Mouse (Mus musculus) MEL (cell line): ENCODE measurements around the gene Psors1c2. TPM values are rescaled to one million over a fixed set of nuclear protein-coding genes. Genes with fewer than 3 reads are reported as not detected.
A peak's percentile ranks its signal among the peaks of the same experiment; 100 is the strongest.

Experiments
- DNase-seq: peaks from one replicate; pipeline ENCODE4 v3.0.0; 2011; ENCODE audit warnings: low read depth, low spot score
- H3K27ac ChIP-seq: 2 replicates; pipeline ENCODE4 v1.5.1; 2012; ENCODE audit warnings: low read depth, mild to moderate bottlenecking, control low read depth, low read length, moderate library complexity; ENCODE audit not compliant: control insufficient read depth
- H3K27me3 ChIP-seq, 2 experiments: fragments of 150-350 bp in 1 of 2; sonication (generic) in 1 of 2; 2 replicates each; pipeline ENCODE4 v1.6.1; 2012; ENCODE audit warnings: low read length in 2 of 2, mild to moderate bottlenecking in 2 of 2, improper control_type of control experiment in 1 of 2, moderate library complexity in 1 of 2; ENCODE audit not compliant: insufficient read depth in 2 of 2, control insufficient read depth in 1 of 2
- H3K36me3 ChIP-seq, 2 experiments: 2 replicates each; pipeline ENCODE4 v1.6.1; 2012 to 2014; ENCODE audit warnings: low read length in 2 of 2, improper control_type of control experiment in 1 of 2, inconsistent platforms in 1 of 2, mild to moderate bottlenecking in 1 of 2; ENCODE audit not compliant: insufficient read depth in 2 of 2, control insufficient read depth in 1 of 2
- H3K4me1 ChIP-seq, 2 experiments: fragments of 150-350 bp in 1 of 2; sonication (generic) in 1 of 2; 2 replicates each; pipeline ENCODE4 v1.6.1; 2012; ENCODE audit warnings: low read length in 2 of 2, improper control_type of control experiment in 1 of 2, mild to moderate bottlenecking in 1 of 2; ENCODE audit not compliant: insufficient read depth in 2 of 2, control insufficient read depth in 1 of 2
- H3K4me3 ChIP-seq, 2 experiments: fragments of 150-350 bp in 1 of 2; sonication (generic) in 1 of 2; 2 replicates each; pipeline ENCODE4 v1.5.1; 2012; ENCODE audit warnings: low read depth in 2 of 2, low read length in 2 of 2, mild to moderate bottlenecking in 2 of 2, moderate library complexity in 2 of 2, control low read depth in 1 of 2, improper control_type of control experiment in 1 of 2; ENCODE audit not compliant: control insufficient read depth in 1 of 2, insufficient read depth in 1 of 2
- H3K79me2 ChIP-seq: 2 replicates; pipeline ENCODE4 v1.6.1; 2012; ENCODE audit warnings: mild to moderate bottlenecking, low read length, moderate library complexity; ENCODE audit not compliant: control insufficient read depth, poor library complexity, insufficient read depth
- H3K9ac ChIP-seq: 2 replicates; pipeline ENCODE4 v1.6.1; 2012; ENCODE audit warnings: low read depth, mild to moderate bottlenecking, control low read depth, low read length, moderate library complexity; ENCODE audit not compliant: control insufficient read depth, poor library complexity, severe bottlenecking
- H3K9me3 ChIP-seq: fragments of 150-350 bp; sonication (generic); replicated peaks from 2 replicates; pipeline ENCODE4 v1.6.1; 2012; ENCODE audit warnings: mild to moderate bottlenecking, low read length, improper control_type of control experiment, moderate library complexity; ENCODE audit not compliant: insufficient read depth
- CHD1 ChIP-seq: IDR thresholded peaks from 2 replicates; pipeline ENCODE4 v1.6.1; 2012; ENCODE audit warnings: low read depth, mild to moderate bottlenecking, inconsistent platforms, low read length, improper control_type of control experiment
- CHD2 ChIP-seq: IDR thresholded peaks from 2 replicates; pipeline ENCODE4 v1.6.1; 2011; ENCODE audit warnings: low read length, improper control_type of control experiment
- CTCF ChIP-seq, 3 experiments: IDR thresholded peaks in 2 of 3; conservative IDR thresholded peaks in 1 of 3; 2 replicates each; pipeline ENCODE4 v1.5.1; 2011 to 2012; ENCODE audit warnings: low read length in 3 of 3, low read depth in 2 of 3, mild to moderate bottlenecking in 2 of 3, improper control_type of control experiment in 1 of 3, inconsistent platforms in 1 of 3, mixed read lengths in 1 of 3, moderate library complexity in 1 of 3; ENCODE audit not compliant: control insufficient read depth in 1 of 3, insufficient read depth in 1 of 3, poor library complexity in 1 of 3, severe bottlenecking in 1 of 3
- ELF1 ChIP-seq: IDR thresholded peaks from 2 replicates; pipeline ENCODE4 v1.6.1; 2014; ENCODE audit warnings: low read depth, mild to moderate bottlenecking, inconsistent platforms, low read length, improper control_type of control experiment, moderate library complexity
- EP300 ChIP-seq, 2 experiments: IDR thresholded peaks; 2 replicates each; pipeline ENCODE4 v1.6.1; 2011; ENCODE audit warnings: improper control_type of control experiment in 2 of 2, low read length in 2 of 2, low read depth in 1 of 2, mild to moderate bottlenecking in 1 of 2
- ETS1 ChIP-seq: IDR thresholded peaks from 2 replicates; pipeline ENCODE4 v1.6.1; 2012; ENCODE audit warnings: low read depth, mild to moderate bottlenecking, inconsistent platforms, low read length, improper control_type of control experiment, moderate library complexity
- HCFC1 ChIP-seq: IDR thresholded peaks from 2 replicates; pipeline ENCODE4 v1.6.1; 2012; ENCODE audit warnings: low read depth, mild to moderate bottlenecking, inconsistent platforms, low read length, improper control_type of control experiment, moderate library complexity
- MAFK ChIP-seq: IDR thresholded peaks from 2 replicates; pipeline ENCODE4 v1.6.1; 2011; ENCODE audit warnings: low read depth, mild to moderate bottlenecking, low read length, improper control_type of control experiment, borderline replicate concordance
- MAZ ChIP-seq: IDR thresholded peaks from 2 replicates; pipeline ENCODE4 v1.6.1; 2012; ENCODE audit warnings: low read depth, mild to moderate bottlenecking, inconsistent platforms, low read length, improper control_type of control experiment
- MEF2A ChIP-seq: IDR thresholded peaks from 2 replicates; pipeline ENCODE4 v1.6.1; 2014; ENCODE audit warnings: low read depth, mild to moderate bottlenecking, inconsistent platforms, low read length, improper control_type of control experiment; ENCODE audit not compliant: poor library complexity, insufficient replicate concordance, severe bottlenecking; ENCODE audit errors: extremely low read depth
- MYB ChIP-seq: IDR thresholded peaks from 2 replicates; pipeline ENCODE4 v1.6.1; 2011; ENCODE audit warnings: mild to moderate bottlenecking, low read depth, low read length, improper control_type of control experiment
- MYC ChIP-seq: IDR thresholded peaks from 2 replicates; pipeline ENCODE4 v1.6.1; 2011; ENCODE audit warnings: low read depth, mild to moderate bottlenecking, low read length, improper control_type of control experiment, moderate library complexity
- NELFE ChIP-seq: IDR thresholded peaks from 2 replicates; pipeline ENCODE4 v1.6.1; 2011; ENCODE audit warnings: low read depth, low read length, improper control_type of control experiment
- NRF1 ChIP-seq: IDR thresholded peaks from 2 replicates; pipeline ENCODE4 v1.6.1; 2014; ENCODE audit warnings: low read depth, mild to moderate bottlenecking, inconsistent platforms, low read length, improper control_type of control experiment, moderate library complexity; ENCODE audit not compliant: poor library complexity, insufficient read depth, severe bottlenecking
- POLR2A ChIP-seq, 2 experiments: IDR thresholded peaks; 2 replicates each; pipeline ENCODE4 v1.6.1; 2011 to 2012; ENCODE audit warnings: low read length in 2 of 2, mild to moderate bottlenecking in 2 of 2, control low read depth in 1 of 2, improper control_type of control experiment in 1 of 2, low read depth in 1 of 2, moderate library complexity in 1 of 2; ENCODE audit not compliant: control insufficient read depth in 1 of 2, insufficient read depth in 1 of 2, poor library complexity in 1 of 2
- POLR2AphosphoS2 ChIP-seq: IDR thresholded peaks from 2 replicates; pipeline ENCODE4 v1.6.1; 2011; ENCODE audit warnings: low read length, improper control_type of control experiment
- RCOR1 ChIP-seq: IDR thresholded peaks from 2 replicates; pipeline ENCODE4 v1.6.1; 2012; ENCODE audit warnings: low read depth, mild to moderate bottlenecking, inconsistent platforms, low read length, improper control_type of control experiment
- SIN3A ChIP-seq: IDR thresholded peaks from 2 replicates; pipeline ENCODE4 v1.6.1; 2012; ENCODE audit warnings: low read length, improper control_type of control experiment, inconsistent platforms
- SMC3 ChIP-seq: IDR thresholded peaks from 2 replicates; pipeline ENCODE4 v1.6.1; 2011; ENCODE audit warnings: low read depth, low read length, improper control_type of control experiment
- TAL1 ChIP-seq: IDR thresholded peaks from 2 replicates; pipeline ENCODE4 v1.6.1; 2012; ENCODE audit warnings: mild to moderate bottlenecking, inconsistent platforms, low read length, moderate library complexity, mixed read lengths
- TCF12 ChIP-seq: IDR thresholded peaks from 2 replicates; pipeline ENCODE4 v1.6.1; 2014; ENCODE audit warnings: low read depth, mild to moderate bottlenecking, inconsistent platforms, low read length, improper control_type of control experiment, moderate library complexity
- ZKSCAN1 ChIP-seq: IDR thresholded peaks from 2 replicates; pipeline ENCODE4 v1.6.1; 2012; ENCODE audit warnings: low read depth, mild to moderate bottlenecking, inconsistent platforms, low read length, improper control_type of control experiment, moderate library complexity
- ZMIZ1 ChIP-seq: IDR thresholded peaks from 2 replicates; pipeline ENCODE4 v1.6.1; 2012; ENCODE audit warnings: low read depth, mild to moderate bottlenecking, inconsistent platforms, low read length, improper control_type of control experiment, moderate library complexity
- polyA plus RNA-seq, 2 experiments: library from polyadenylated mRNA; stranded (reverse) in 1 of 2; unstranded in 1 of 2; fragments of >175 nt in 1 of 2; fragments of >200 nt in 1 of 2; gene quantifications; 2 replicates each; pipeline versions ENCODE4 v1.2.1 to v1.2.4; 2012; ENCODE audit warnings: low replicate concordance in 2 of 2, low read depth in 1 of 2; ENCODE audit not compliant: insufficient read length in 2 of 2, insufficient read depth in 1 of 2, missing spikeins in 1 of 2
- total RNA-seq: library from RNA; depleted of rRNA; stranded (reverse); fragments of 300-350 nt; gene quantifications from 2 replicates; pipeline ENCODE4 v1.2.3, GENCODE M21; 2012

The Psors1c2 gene
- total and polyA plus RNA-seq, 3 experiments: 0.27 to 1.3 TPM; not detected in 1

DNA sequence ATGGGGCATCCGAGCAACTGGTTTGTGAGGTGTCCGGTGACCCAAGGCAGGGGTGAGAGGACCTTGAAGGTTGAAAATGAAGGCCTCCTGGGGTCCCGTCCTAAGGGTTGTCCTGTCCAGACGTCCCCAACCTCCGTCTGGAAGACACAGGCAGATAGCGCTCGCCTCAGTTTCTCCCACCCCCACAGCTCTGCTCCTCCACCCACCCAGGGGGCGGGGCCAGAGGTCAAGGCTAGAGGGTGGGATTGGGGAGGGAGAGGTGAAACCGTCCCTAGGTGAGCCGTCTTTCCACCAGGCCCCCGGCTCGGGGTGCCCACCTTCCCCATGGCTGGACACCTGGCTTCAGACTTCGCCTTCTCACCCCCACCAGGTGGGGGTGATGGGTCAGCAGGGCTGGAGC is 27.2 kb upstream of the Psors1c2 start, which contains the start of gene Pou5f1:
Pou5f1 (plus strand) TSS at position 243 of the 400 bp plus-strand sequence.
- no peaks in the 10 kb centered on the region for H3K4me1 ChIP-seq
- no peaks in the 10 kb centered on the region for H3K9me3 ChIP-seq
- no peaks in the 10 kb centered on the region for H3K36me3 ChIP-seq
- no peak within 1 kb of the TSS for H3K4me3 ChIP-seq
- no peaks in the 10 kb centered on the region for H3K79me2 ChIP-seq
- DNase-seq: no peak
- no peak within 1 kb of the TSS for H3K27ac ChIP-seq
- H3K27me3 ChIP-seq: no peaks in the 10 kb centered on the region; a peak in 1 of 4 replicates
- H3K9ac ChIP-seq: no peak within 1 kb of the TSS
- TF ChIP-seq HCFC1: no peak
- no peak for TF ChIP-seq ZKSCAN1
- no peak for TF ChIP-seq RCOR1

DNA sequence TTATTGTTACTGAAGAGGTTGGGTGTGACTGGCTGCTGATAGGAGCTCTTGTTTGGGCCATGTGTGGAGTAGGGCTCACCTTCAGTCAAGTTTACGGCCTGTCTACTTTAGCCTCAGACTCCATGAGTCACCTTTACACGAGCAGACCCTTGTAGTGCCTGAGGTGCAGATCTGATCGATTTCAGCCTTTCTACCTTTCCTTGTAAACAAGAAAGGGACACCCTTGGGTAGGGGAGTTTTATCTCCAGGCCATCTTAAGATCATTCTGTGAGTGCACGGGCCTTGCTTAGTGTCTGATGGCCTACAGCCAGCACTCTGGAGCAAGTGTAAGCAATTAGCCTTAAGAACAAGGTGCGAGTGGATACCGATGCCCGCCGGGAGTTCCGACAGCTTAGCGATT is 26.1 kb upstream of the Psors1c2 start:
- Histone ChIP-seq H3K27ac (no peak overlapping the region), H3K9me3 (no peaks in the 10 kb centered on the region), H3K4me3 (no peak overlapping the region), H3K79me2 (no peaks in the 10 kb centered on the region), H3K36me3 (no peaks in the 10 kb centered on the region), H3K4me1 (no peaks in the 10 kb centered on the region), H3K9ac (no peak overlapping the region), H3K27me3 (no peaks in the 10 kb centered on the region)
- no peak for DNase-seq
- TF ChIP-seq CHD2 (no peak), TAL1 (no peak), POLR2A (IDR thresholded peaks at IDR 0.05; ENCODE audit: control insufficient read depth in 1 of 2, insufficient read depth in 1 of 2, low read depth in 1 of 2, low read length in 2 of 2, poor library complexity in 1 of 2) (0 out of 4 replicates have a peak, but pooled peaks of 1 of the 2 experiments have one; percentile 8)

DNA sequence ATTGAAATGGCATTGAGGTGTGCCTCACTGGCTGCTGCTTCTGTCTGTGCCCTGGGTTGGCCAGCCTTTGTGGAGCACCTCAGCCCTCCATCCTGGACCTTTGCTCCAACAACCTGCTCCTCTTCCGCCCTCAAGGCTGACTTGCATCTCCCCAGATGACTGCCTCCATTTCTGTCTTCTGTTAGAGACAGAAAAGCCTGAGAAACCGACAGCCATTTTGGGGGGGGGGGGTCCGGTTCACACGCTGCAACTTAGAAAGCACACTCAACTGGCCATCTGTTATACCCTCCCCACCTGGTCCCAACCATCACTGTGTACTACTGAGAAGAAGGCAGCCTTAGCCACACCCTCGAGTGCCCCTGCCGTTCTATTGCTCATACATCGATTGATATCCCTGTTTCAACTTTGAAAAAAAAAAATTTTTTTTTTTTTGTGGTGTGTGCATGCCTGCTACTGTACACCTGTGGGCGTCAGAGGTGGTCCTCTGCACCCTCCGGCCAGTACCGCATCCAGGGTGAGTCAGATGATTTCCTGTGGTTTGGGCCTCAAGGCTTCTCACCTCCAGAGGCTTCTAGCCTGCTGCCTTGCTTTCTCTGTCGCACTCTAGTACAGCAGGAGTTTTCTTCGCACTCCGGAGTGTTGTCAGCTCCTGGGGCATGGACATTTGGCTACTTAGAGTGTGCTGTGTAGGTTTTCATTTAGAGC is 25.3 kb upstream of the Psors1c2 start:
- Histone ChIP-seq H3K4me3 (no peak overlapping the region), H3K27me3 (no peaks in the 10 kb centered on the region), H3K79me2 (no peaks in the 10 kb centered on the region), H3K27ac (no peak overlapping the region), H3K4me1 (no peaks in the 10 kb centered on the region), H3K9me3 (no peaks in the 10 kb centered on the region), H3K9ac (no peak overlapping the region), H3K36me3 (no peaks in the 10 kb centered on the region)
- no peak for DNase-seq
- TF ChIP-seq TCF12 (no peak), ELF1 (no peak), MEF2A (no peak), ZMIZ1 (no peak), TAL1 (no peak), SMC3 (no peak), ETS1 (no peak), EP300 (IDR thresholded peaks at IDR 0.05; ENCODE audit: low read depth in 1 of 2, low read length in 2 of 2) (no peak), CTCF (IDR thresholded peaks at IDR 0.05 in 2 of 3, conservative IDR thresholded peaks at IDR 0.05 in 1 of 3; ENCODE audit: control insufficient read depth in 1 of 3, insufficient read depth in 1 of 3, low read depth in 2 of 3, low read length in 3 of 3, poor library complexity in 1 of 3, severe bottlenecking in 1 of 3) (no peak), NRF1 (no peak), SIN3A (no peak), MAZ (no peak), MYB (no peak), RCOR1 (no peak), MAFK (no peak), MYC (no peak), NELFE (no peak), POLR2AphosphoS2 (no peak), CHD1 (no peak)
- TF ChIP-seq, all 39 proteins: peak for 0
